Mouse (Mus musculus) stomach, postnatal 0 days (tissue): Measurements from ENCODE around the gene Ripply1.

Experiments used
- CTCF ChIP-seq: IDR thresholded peaks from 2 replicates; pipeline ENCODE4 v1.5.1; 2016; ENCODE audit warnings: antibody characterized with exemption, low read depth, mild to moderate bottlenecking, moderate library complexity
- EP300 ChIP-seq: optimal IDR thresholded peaks from 2 replicates; pipeline ENCODE3; 2016; ENCODE audit warnings: antibody characterized with exemption

- TF ChIP-seq CTCF (no peak), EP300 (no peak)
Measured at GRCm38 (mm10) chrX:139797875-139798274, 15.7 kb upstream of the Ripply1 start.
